Comparison of ENCODE assay signal across 17 mouse cellular contexts in the genomic region with DNA sequence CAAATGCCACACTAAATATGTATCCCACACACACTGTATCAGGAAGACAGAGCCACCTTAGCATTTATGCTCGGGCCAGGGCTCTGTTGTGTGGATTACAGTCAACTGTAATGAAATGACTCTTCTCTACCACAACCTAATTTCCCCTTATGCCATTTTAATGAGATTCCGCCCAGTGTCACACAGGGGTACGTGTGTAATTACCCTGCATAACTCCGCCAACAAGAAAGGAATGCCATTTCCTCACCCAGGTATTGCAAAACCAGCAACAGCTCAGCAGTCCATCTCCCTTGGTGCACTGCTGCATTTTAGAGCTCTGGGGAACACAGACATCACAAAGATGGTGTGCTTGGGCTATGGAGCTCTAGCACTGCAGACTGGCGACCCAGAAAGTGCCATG.
DNase-seq lines count a peak whose midpoint lies in the region; ATAC-seq lines count a peak whose summit lies in the region.
"Had no signal": no experiment of that assay in that cellular context is flagged by ENCODE, and none has a peak within 500 bp of the region (broad histone marks: within the 10 kb centered on the region; RNA-seq: fewer than 3 reads in every experiment).

No protein-coding gene starts in this region.

- no peak overlapping the region for H3K4me3 ChIP-seq in midbrain, embryonic 14.5 days (replicated peaks; ENCODE audit: low read depth, low read length)
- H3K4me3 ChIP-seq in midbrain, embryonic 11.5 days (ENCODE audit: low read depth, low read length), result no peak overlapping the region
- no peak overlapping the region for H3K4me3 ChIP-seq in intestine, embryonic 16.5 days (ENCODE audit: low read length)
- H3K4me3 ChIP-seq in stomach, embryonic 16.5 days (replicated peaks; ENCODE audit: low read length), result no peak overlapping the region
- H3K4me3 ChIP-seq: heart, adult 2 months; limb, embryonic 12.5 days had no signal

- H3K9me3 ChIP-seq in midbrain, embryonic 14.5 days (ENCODE audit: control insufficient read depth, low read length), result no peaks in the 10 kb centered on the region
- H3K9me3 ChIP-seq in midbrain, embryonic 11.5 days (ENCODE audit: control insufficient read depth, low read length), result no peaks in the 10 kb centered on the region
- H3K9me3 ChIP-seq in intestine, embryonic 16.5 days (ENCODE audit: control insufficient read depth, low read length), result no peaks in the 10 kb centered on the region
- no peaks in the 10 kb centered on the region for H3K9me3 ChIP-seq in stomach, embryonic 16.5 days (replicated peaks; ENCODE audit: control insufficient read depth, low read length)
- H3K9me3 ChIP-seq: limb, embryonic 12.5 days had no signal

- peak; percentile 31 for DNase-seq in adrenal gland, postnatal 14 days
- no peak for DNase-seq in adrenal gland, adult 8-10 months
- no peak for DNase-seq in midbrain, embryonic 14.5 days
- DNase-seq in midbrain, embryonic 11.5 days (ENCODE audit: low spot score, missing footprints), result no peak
- DNase-seq in cerebellum, adult 11 months, result no peak
- DNase-seq in left cerebral cortex, adult 8-10 months (ENCODE audit: low spot score in 2 of 2), result no peak
- DNase-seq: adrenal gland, postnatal 10 days; heart, adult 2 months; heart, postnatal 10 days; kidney, adult 9 months; layer of hippocampus, adult 9-11 months; liver, postnatal 0 days; right cerebral cortex, postnatal 14 days; thymus, postnatal 14 days had no signal

- WGBS in midbrain, embryonic 14.5 days, result 58% methylated on average over 5 of the region's 5 CpGs
- WGBS in midbrain, embryonic 11.5 days, result 74% methylated on average over 5 of the region's 5 CpGs
- WGBS in intestine, embryonic 16.5 days, result 66% methylated on average over 5 of the region's 5 CpGs
- 61% methylated on average over 5 of the region's 5 CpGs for WGBS in stomach, embryonic 16.5 days

- H3K36me3 ChIP-seq in midbrain, embryonic 14.5 days (ENCODE audit: control insufficient read depth, insufficient read depth, low read length), result no peaks in the 10 kb centered on the region
- H3K36me3 ChIP-seq in midbrain, embryonic 11.5 days (ENCODE audit: control insufficient read depth, insufficient read depth, low read length), result no peaks in the 10 kb centered on the region
- no peaks in the 10 kb centered on the region for H3K36me3 ChIP-seq in intestine, embryonic 16.5 days (ENCODE audit: control insufficient read depth, insufficient read depth, low read length)
- no peaks in the 10 kb centered on the region for H3K36me3 ChIP-seq in stomach, embryonic 16.5 days (ENCODE audit: control insufficient read depth, insufficient read depth, low read length)
- H3K36me3 ChIP-seq: limb, embryonic 12.5 days had no signal

- H3K27ac ChIP-seq in midbrain, embryonic 14.5 days (replicated peaks; ENCODE audit: low read depth, low read length), result peak overlapping the region; percentile 58
- no peak overlapping the region for H3K27ac ChIP-seq in midbrain, embryonic 11.5 days (ENCODE audit: low read depth, low read length)
- H3K27ac ChIP-seq in intestine, embryonic 16.5 days (ENCODE audit: low read length), result no peak overlapping the region
- H3K27ac ChIP-seq in stomach, embryonic 16.5 days (ENCODE audit: low read length), result peak overlapping the region; percentile 67; the same call in 1 of the 2 replicates
- H3K27ac ChIP-seq: heart, adult 2 months; limb, embryonic 12.5 days had no signal

- no peak for ATAC-seq in midbrain, embryonic 14.5 days (ENCODE audit: low FRiP score, low TSS enrichment)
- ATAC-seq in midbrain, embryonic 11.5 days (ENCODE audit: low FRiP score), result no peak
- ATAC-seq in intestine, embryonic 16.5 days, result no peak
- no peak for ATAC-seq in stomach, embryonic 16.5 days (ENCODE audit: insufficient read depth, low FRiP score)
- ATAC-seq: liver, postnatal 0 days had no signal

- peaks cover 27% of the 10 kb centered on the region for H3K4me1 ChIP-seq in midbrain, embryonic 14.5 days (ENCODE audit: control insufficient read depth, insufficient read depth, low read length)
- peaks cover 2% of the 10 kb centered on the region; the same call in 1 of the 2 replicates for H3K4me1 ChIP-seq in midbrain, embryonic 11.5 days (ENCODE audit: control insufficient read depth, insufficient read depth, low read length)
- peaks cover 9% of the 10 kb centered on the region; the same call in 1 of the 2 replicates for H3K4me1 ChIP-seq in intestine, embryonic 16.5 days (ENCODE audit: control insufficient read depth, insufficient read depth, low read length)
- H3K4me1 ChIP-seq in stomach, embryonic 16.5 days (ENCODE audit: control insufficient read depth, insufficient read depth, low read length), result peaks cover 18% of the 10 kb centered on the region

- no peaks in the 10 kb centered on the region for H3K27me3 ChIP-seq in midbrain, embryonic 14.5 days (ENCODE audit: control insufficient read depth, insufficient read depth, low read length)
- no peaks in the 10 kb centered on the region for H3K27me3 ChIP-seq in midbrain, embryonic 11.5 days (ENCODE audit: control insufficient read depth, insufficient read depth, low read length)
- H3K27me3 ChIP-seq in intestine, embryonic 16.5 days (replicated peaks; ENCODE audit: control insufficient read depth, insufficient read depth, low read length), result no peaks in the 10 kb centered on the region
- H3K27me3 ChIP-seq in stomach, embryonic 16.5 days (ENCODE audit: control insufficient read depth, insufficient read depth, low read length), result no peaks in the 10 kb centered on the region

- no peak overlapping the region for H3K9ac ChIP-seq in midbrain, embryonic 14.5 days (replicated peaks; ENCODE audit: low read length)
- H3K9ac ChIP-seq in midbrain, embryonic 11.5 days (ENCODE audit: low read length), result no peak overlapping the region
- H3K9ac ChIP-seq in intestine, embryonic 16.5 days (ENCODE audit: low read depth, low read length), result 0 out of 2 replicates have a peak overlapping the region, but pooled peaks have one; percentile 2
- no peak overlapping the region for H3K9ac ChIP-seq in stomach, embryonic 16.5 days (ENCODE audit: low read length)
- H3K9ac ChIP-seq: limb, embryonic 12.5 days; liver, postnatal 0 days had no signal

- H3K4me2 ChIP-seq in midbrain, embryonic 14.5 days (ENCODE audit: low read length), result no peak overlapping the region
- no peak overlapping the region for H3K4me2 ChIP-seq in midbrain, embryonic 11.5 days
- H3K4me2 ChIP-seq in intestine, embryonic 16.5 days (ENCODE audit: low read depth, low read length), result no peak overlapping the region
- H3K4me2 ChIP-seq in stomach, embryonic 16.5 days (ENCODE audit: low read depth, low read length), result no peak overlapping the region
- H3K4me2 ChIP-seq: limb, embryonic 12.5 days had no signal

Comparison
In these comparisons a context has a peak if more than half of its experiments do, and no peak if none do; other contexts are left out.
1. H3K27ac ChIP-seq: peak in midbrain, embryonic 14.5 days (single experiment) and stomach, embryonic 16.5 days (single experiment); none in midbrain, embryonic 11.5 days (single experiment) and intestine, embryonic 16.5 days (single experiment).